Comparison of ENCODE assay signal across 8 mouse cellular contexts in the genomic region with DNA sequence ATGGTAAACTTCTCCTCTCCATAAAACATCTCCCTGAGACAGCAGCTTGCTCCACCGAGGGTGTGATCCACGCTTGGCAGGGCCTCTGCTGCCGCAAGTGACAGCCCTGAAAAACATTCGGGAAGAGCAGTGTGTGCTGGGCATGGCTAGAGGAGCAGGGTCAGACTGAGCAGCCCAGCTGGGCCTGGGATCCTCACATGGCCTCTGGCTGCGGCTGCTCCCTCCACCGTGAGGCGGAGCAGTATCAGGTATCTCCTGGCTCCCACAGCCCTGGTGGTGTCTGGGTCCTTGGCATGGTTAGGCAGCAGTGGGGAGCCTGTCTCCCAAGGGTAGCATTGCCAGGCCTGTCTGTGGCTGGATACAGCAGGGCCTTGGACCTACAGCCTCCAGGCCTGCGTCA. TPM values are rescaled to one million over a fixed set of nuclear protein-coding genes. Genes with fewer than 3 reads are reported as not detected.
DNase-seq lines count a peak whose midpoint lies in the region; ATAC-seq and TF ChIP-seq lines count a peak whose summit lies in the region.

No protein-coding gene starts in this region.

- TF ChIP-seq CTCF in heart, postnatal 0 days (IDR thresholded peaks at IDR 0.05; ENCODE audit: low read depth): peak; percentile 27

- no peak overlapping the region for H3K4me3 ChIP-seq in lung, embryonic 16.5 days (ENCODE audit: low read length)
- no peak overlapping the region for H3K4me3 ChIP-seq in forebrain, embryonic 10.5 days
- no peak overlapping the region for H3K4me3 ChIP-seq in heart, postnatal 0 days (ENCODE audit: low read depth, low read length)
- no peak overlapping the region for H3K4me3 ChIP-seq in midbrain, embryonic 10.5 days

- no peaks in the 10 kb centered on the region for H3K27me3 ChIP-seq in lung, embryonic 16.5 days (ENCODE audit: control insufficient read depth, insufficient read depth, low read depth, low read length)
- no peaks in the 10 kb centered on the region for H3K27me3 ChIP-seq in forebrain, embryonic 10.5 days (ENCODE audit: poor library complexity, severe bottlenecking)
- H3K27me3 ChIP-seq in heart, postnatal 0 days (ENCODE audit: control insufficient read depth, insufficient read depth, low read length): no peaks in the 10 kb centered on the region
- H3K27me3 ChIP-seq in midbrain, embryonic 10.5 days (ENCODE audit: low read depth, poor library complexity, severe bottlenecking): no peaks in the 10 kb centered on the region

- H3K36me3 ChIP-seq in lung, embryonic 16.5 days (ENCODE audit: control insufficient read depth, insufficient read depth, low read length): no peaks in the 10 kb centered on the region
- H3K36me3 ChIP-seq in forebrain, embryonic 10.5 days (replicated peaks): peaks cover 13% of the 10 kb centered on the region
- H3K36me3 ChIP-seq in heart, postnatal 0 days (replicated peaks; ENCODE audit: control insufficient read depth, insufficient read depth, low read length): no peaks in the 10 kb centered on the region
- peaks cover 15% of the 10 kb centered on the region for H3K36me3 ChIP-seq in midbrain, embryonic 10.5 days

- no peak overlapping the region for H3K4me2 ChIP-seq in lung, embryonic 16.5 days (ENCODE audit: low read depth, low read length)
- no peak overlapping the region for H3K4me2 ChIP-seq in heart, postnatal 0 days (ENCODE audit: low read depth, low read length)

- H3K27ac ChIP-seq in lung, embryonic 16.5 days (ENCODE audit: low read length): no peak overlapping the region
- H3K27ac ChIP-seq in forebrain, embryonic 10.5 days: peak overlapping the region; percentile 65
- peak overlapping the region; percentile 76 for H3K27ac ChIP-seq in heart, postnatal 0 days (ENCODE audit: low read depth)
- H3K27ac ChIP-seq in midbrain, embryonic 10.5 days (replicated peaks): peak overlapping the region; percentile 61

- TF ChIP-seq EP300 in heart, postnatal 0 days (IDR thresholded peaks at IDR 0.05; ENCODE audit: low read depth): no peak

- peak; percentile 27 for ATAC-seq in lung, embryonic 16.5 days (ENCODE audit: low read depth)
- ATAC-seq in heart, postnatal 0 days (ENCODE audit: insufficient read depth, low read depth): peak; percentile 64
- no peak for ATAC-seq in inflammation-experienced regulatory T-cells, adult 6 months

- no peak overlapping the region for H3K9ac ChIP-seq in lung, embryonic 16.5 days (ENCODE audit: low read length)
- no peak overlapping the region; the same call in 1 of the 2 replicates for H3K9ac ChIP-seq in heart, postnatal 0 days (replicated peaks; ENCODE audit: low read depth, low read length)

- 37% methylated on average over 8 of the region's 8 CpGs for WGBS in lung, embryonic 16.5 days
- WGBS in forebrain, embryonic 10.5 days: 48% methylated on average over 8 of the region's 8 CpGs
- WGBS in heart, postnatal 0 days: 22% methylated on average over 8 of the region's 8 CpGs
- WGBS in midbrain, embryonic 10.5 days: 45% methylated on average over 8 of the region's 8 CpGs

- peaks cover 62% of the 10 kb centered on the region for H3K4me1 ChIP-seq in lung, embryonic 16.5 days (replicated peaks; ENCODE audit: control insufficient read depth, insufficient read depth, low read length)
- H3K4me1 ChIP-seq in forebrain, embryonic 10.5 days: peaks cover 91% of the 10 kb centered on the region
- peaks cover 72% of the 10 kb centered on the region for H3K4me1 ChIP-seq in heart, postnatal 0 days (ENCODE audit: control insufficient read depth, insufficient read depth)
- H3K4me1 ChIP-seq in midbrain, embryonic 10.5 days: peaks cover 93% of the 10 kb centered on the region

- no peak for DNase-seq in lung, adult 18-20 months
- DNase-seq in forebrain, embryonic 10.5 days (ENCODE audit: extremely low spot score, low spot score): no peak
- DNase-seq in heart, postnatal 0 days (ENCODE audit: low spot score): no peak
- no peak for DNase-seq in midbrain, embryonic 10.5 days (ENCODE audit: low spot score)
- no peak for DNase-seq in B cell, adult 2 months
- DNase-seq in cerebellum, postnatal 36 days: no peak

- H3K9me3 ChIP-seq in lung, embryonic 16.5 days (ENCODE audit: control insufficient read depth, low read length): no peaks in the 10 kb centered on the region
- H3K9me3 ChIP-seq in forebrain, embryonic 10.5 days: no peaks in the 10 kb centered on the region
- no peaks in the 10 kb centered on the region for H3K9me3 ChIP-seq in heart, postnatal 0 days (replicated peaks; ENCODE audit: control insufficient read depth, low read length)
- H3K9me3 ChIP-seq in midbrain, embryonic 10.5 days (replicated peaks): no peaks in the 10 kb centered on the region

RNA-seq across cellular contexts. Expression of a gene that starts 38.6 kb away (rescaled TPM):
- 20.4 and 22.4 TPM in 2 replicates for polyA plus RNA-seq in lung, embryonic 16.5 days (2015; fragmentation: Nextera tagmentation; extraction: Ambion mirVana)
- polyA plus RNA-seq in forebrain, embryonic 10.5 days (2016; fragmentation: Nextera tagmentation; extraction: Ambion mirVana): 38.8 and 42.5 TPM in 2 replicates
- 41.0 and 47.8 TPM in 2 replicates for total RNA-seq in heart, postnatal 0 days (2014; rRNA removed; ENCODE audit: low replicate concordance)
- 12.4 and 13.8 TPM in 2 replicates for polyA plus RNA-seq in heart, postnatal 0 days (2015; fragmentation: Nextera tagmentation; extraction: Ambion mirVana)
- polyA plus RNA-seq in midbrain, embryonic 10.5 days (2016; fragmentation: Nextera tagmentation; extraction: Ambion mirVana): 42.2 and 55.8 TPM in 2 replicates
- 10 to 100 TPM; 24.5 to 30.1 (median 26.1) TPM for polyA plus RNA-seq in inflammation-experienced regulatory T-cells, adult 6 months (2017; shearing (Covaris generic))
